Mouse (Mus musculus) kidney, postnatal 0 days (tissue): ENCODE data around the gene Rfwd3. TPM values are rescaled to one million over a fixed set of nuclear protein-coding genes. Genes with fewer than 3 reads are reported as not detected.
A peak's percentile ranks its signal among the peaks of the same experiment; 100 is the strongest.
"Not testable (repeated sequence)": the region's sequence is repeated elsewhere in the genome, so short reads cannot be mapped to it uniquely, and the experiment has no call there.

Experiments used
- ATAC-seq: fragments of 200-750 bp; cut with Nextera tagmentation; replicated peaks from 2 replicates; pipeline ENCODE4 v1.8.0; 2017; ENCODE audit warnings: low read depth, moderate number of reproducible peaks, moderate TSS enrichment, moderate library complexity; ENCODE audit not compliant: low FRiP score
- DNase-seq: peaks from one replicate; pipeline ENCODE4 v3.0.0-alpha.2; 2016; ENCODE audit warnings: low spot score
- H3K27ac ChIP-seq: fragments of 300-500 bp; sonication (generic); 2 replicates; pipeline ENCODE4 v1.5.1; 2014; ENCODE audit warnings: mild to moderate bottlenecking
- H3K27me3 ChIP-seq: fragments of 300-500 bp; sonication (generic); 2 replicates; pipeline ENCODE4 v1.6.1; 2014; ENCODE audit warnings: low read length, mixed read lengths; ENCODE audit not compliant: insufficient read depth
- H3K36me3 ChIP-seq: fragments of 300-500 bp; sonication (generic); 2 replicates; pipeline ENCODE4 v1.6.1; 2014; ENCODE audit warnings: low read length, mixed read lengths; ENCODE audit not compliant: insufficient read depth
- H3K4me1 ChIP-seq: fragments of 300-500 bp; sonication (generic); replicated peaks from 2 replicates; pipeline ENCODE4 v1.6.1; 2014; ENCODE audit warnings: antibody characterized with exemption, low read length, mixed read lengths; ENCODE audit not compliant: insufficient read depth
- H3K4me2 ChIP-seq: fragments of 300-500 bp; sonication (generic); 2 replicates; pipeline ENCODE4 v1.6.1; 2014; ENCODE audit warnings: mild to moderate bottlenecking, low read length, moderate library complexity, mixed read lengths
- H3K4me3 ChIP-seq: fragments of 300-500 bp; sonication (generic); replicated peaks from 2 replicates; pipeline ENCODE4 v1.5.1; 2014; ENCODE audit warnings: low read depth, low read length
- H3K9ac ChIP-seq: fragments of 300-500 bp; sonication (generic); 2 replicates; pipeline ENCODE4 v1.6.1; 2014; ENCODE audit warnings: low read depth, low read length
- H3K9me3 ChIP-seq: fragments of 300-500 bp; sonication (generic); replicated peaks from 2 replicates; pipeline ENCODE4 v1.6.1; 2016; ENCODE audit warnings: low read length, inconsistent platforms, mixed read lengths
- CTCF ChIP-seq: IDR thresholded peaks from 2 replicates; pipeline ENCODE4 v1.5.1; 2016; ENCODE audit warnings: antibody characterized with exemption, low read depth, mild to moderate bottlenecking, moderate library complexity
- WGBS: fragments of 180-500 bp; shearing (Covaris S2); extraction: QIAGEN DNeasy Blood & Tissue Kit; methylation state at CpG from one replicate; pipeline ENCODE4 v1.1.7; 2014; 5-methylcytosine and 5-hydroxymethylcytosine counted together
- polyA plus RNA-seq: library from polyadenylated mRNA; unstranded; fragments of >200 nt; fragmentation: Nextera tagmentation; extraction: Ambion mirVana; gene quantifications from 2 replicates; pipeline ENCODE4 v1.2.1, GENCODE M21; 2015

The Rfwd3 gene
- polyA plus RNA-seq, 1 experiment from 2014 or later = 24.7 TPM

DNA sequence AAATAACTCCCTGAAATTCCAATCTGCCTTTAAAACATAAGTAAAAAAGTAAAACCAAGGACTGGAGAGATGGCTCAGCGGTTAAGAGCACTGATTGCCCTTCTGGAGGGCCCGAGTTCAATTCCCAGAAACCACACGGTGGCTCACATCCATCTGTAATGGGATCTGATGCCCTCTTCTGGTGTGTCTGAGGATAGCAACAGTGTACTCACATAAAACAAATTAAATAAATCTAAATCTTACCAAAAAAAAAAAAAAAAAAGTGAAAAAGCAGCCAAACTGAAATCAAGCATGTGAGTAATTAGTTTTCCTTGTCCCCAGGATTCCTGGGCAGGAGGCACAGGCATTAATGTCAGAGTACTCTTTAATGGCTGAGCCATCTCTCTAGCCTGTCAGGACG, 36.7 kb upstream of the Rfwd3 start:
- TF ChIP-seq CTCF = no peak
- H3K27me3 ChIP-seq = no peaks in the 10 kb centered on the region
- H3K27ac ChIP-seq = no peak overlapping the region
- no peak overlapping the region for H3K9ac ChIP-seq
- no peak overlapping the region for H3K4me2 ChIP-seq
- H3K36me3 ChIP-seq = no peaks in the 10 kb centered on the region
- DNase-seq (no peak), ATAC-seq (no peak)
- WGBS = 78% methylated on average over 4 of the region's 4 CpGs
- H3K4me1 ChIP-seq = 0 out of 2 replicates have a peak, but pooled peaks cover 4% of the 10 kb centered on the region
- H3K9me3 ChIP-seq = no peaks in the 10 kb centered on the region
- H3K4me3 ChIP-seq = no peak overlapping the region

DNA sequence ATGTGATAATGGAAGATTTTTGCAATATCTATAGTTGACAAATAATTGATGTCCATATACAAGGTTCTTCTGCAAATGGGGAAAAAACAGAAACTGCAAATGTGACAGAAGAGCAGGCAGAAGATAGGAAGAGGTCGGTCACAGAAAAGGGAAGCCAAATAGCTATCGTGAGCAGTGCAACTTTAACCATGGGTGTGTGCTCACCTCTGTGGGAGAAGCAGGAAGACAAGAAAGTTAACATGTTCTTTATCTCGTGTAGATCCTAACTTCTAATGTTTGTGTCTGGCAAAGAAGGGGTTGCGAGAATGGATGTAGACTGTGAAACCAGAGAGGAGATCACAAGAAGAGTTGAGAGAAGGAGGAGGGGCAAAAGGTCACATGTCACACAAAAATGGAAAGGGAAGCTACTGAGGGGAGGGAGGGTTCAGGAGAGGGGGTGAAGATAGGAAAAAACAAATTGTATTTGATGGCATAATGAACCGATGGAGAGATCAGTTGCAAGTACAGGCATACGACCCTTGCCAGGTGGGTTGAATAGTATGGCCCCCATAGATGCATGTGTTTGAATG, 25.3 kb upstream of the Rfwd3 start:
- H3K9me3 ChIP-seq = no peaks in the 10 kb centered on the region
- H3K4me3 ChIP-seq = no peak overlapping the region
- DNase-seq (no peak), ATAC-seq (no peak)
- no peaks in the 10 kb centered on the region for H3K4me1 ChIP-seq
- no peaks in the 10 kb centered on the region for H3K27me3 ChIP-seq
- H3K4me2 ChIP-seq = no peak overlapping the region
- H3K9ac ChIP-seq = no peak overlapping the region
- 80% methylated on average over 6 of the region's 6 CpGs for WGBS
- TF ChIP-seq CTCF = no peak
- H3K27ac ChIP-seq = no peak overlapping the region
- H3K36me3 ChIP-seq = no peaks in the 10 kb centered on the region

DNA sequence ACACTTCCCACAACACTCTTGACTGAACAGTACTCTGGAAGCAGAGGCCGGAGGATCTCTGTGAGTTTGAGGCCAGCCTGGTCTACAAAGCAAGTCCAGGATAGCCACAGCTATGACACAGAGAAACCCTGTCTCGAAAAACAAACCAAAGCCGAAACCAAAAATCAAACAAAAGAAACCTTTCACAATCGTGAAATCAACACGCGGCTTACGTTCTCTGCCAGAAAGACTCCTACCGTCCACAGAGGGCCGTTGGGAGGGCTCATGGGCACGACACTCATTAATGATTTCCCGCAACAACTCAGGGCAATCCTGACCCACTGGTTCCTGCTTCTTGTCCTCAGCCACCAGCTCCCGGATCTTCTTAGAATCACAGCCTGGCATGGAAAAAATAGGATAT, 14.7 kb upstream of the Rfwd3 start:
- 88% methylated on average over 12 of the region's 12 CpGs for WGBS
- Histone ChIP-seq H3K27me3 (no peaks in the 10 kb centered on the region), H3K4me3 (no peak overlapping the region), H3K9ac (no peak overlapping the region), H3K9me3 (no peaks in the 10 kb centered on the region), H3K4me2 (no peak overlapping the region), H3K27ac (no peak overlapping the region), H3K36me3 (no peaks in the 10 kb centered on the region), H3K4me1 (no peaks in the 10 kb centered on the region)
- TF ChIP-seq CTCF = no peak
- ATAC-seq (no peak), DNase-seq (no peak)

DNA sequence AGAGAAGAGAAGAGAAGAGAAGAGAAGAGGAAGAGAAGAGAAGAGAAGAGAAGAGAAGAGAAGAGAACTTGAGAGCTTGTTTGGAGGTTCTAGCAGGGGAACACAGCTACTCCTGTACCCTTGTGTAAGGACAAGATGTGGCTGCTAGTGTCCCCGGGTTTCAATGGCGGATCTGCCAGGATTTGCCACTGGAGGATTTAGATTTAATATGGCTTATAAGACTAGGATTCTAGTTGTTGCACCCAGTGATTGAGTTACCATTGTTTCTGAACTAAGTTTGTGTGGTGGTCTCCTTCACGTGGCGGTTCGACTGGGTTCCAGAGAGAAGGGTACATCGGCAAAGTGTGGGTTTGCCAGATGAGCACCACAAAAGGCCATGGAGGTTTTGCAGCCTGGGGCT, 13.9 kb upstream of the Rfwd3 start:
- 95% methylated on average over 6 of the region's 6 CpGs for WGBS

DNA sequence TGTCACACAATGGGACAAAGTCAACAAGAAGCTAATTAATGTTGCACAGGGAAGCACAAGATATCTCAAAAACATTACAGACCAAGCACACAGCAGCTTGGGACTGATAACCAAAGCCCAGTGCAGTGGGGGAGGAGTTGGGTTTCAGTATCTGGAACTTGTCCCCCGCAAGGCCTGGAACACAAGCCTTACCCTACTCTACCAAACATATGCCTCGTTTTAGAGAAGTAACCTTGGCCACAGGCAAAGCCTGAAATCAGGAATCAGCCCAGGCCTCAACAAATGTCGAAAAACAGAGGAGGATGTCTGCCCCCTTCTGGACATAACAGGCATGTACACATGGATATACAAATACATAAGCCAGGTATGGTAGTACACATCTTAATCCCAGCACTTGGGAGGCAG, 12.7 kb upstream of the Rfwd3 start:
- Histone ChIP-seq H3K27ac (no peak overlapping the region), H3K4me2 (no peak overlapping the region), H3K4me1 (no peaks in the 10 kb centered on the region), H3K36me3 (no peaks in the 10 kb centered on the region), H3K4me3 (no peak overlapping the region), H3K27me3 (no peaks in the 10 kb centered on the region), H3K9me3 (no peaks in the 10 kb centered on the region), H3K9ac (no peak overlapping the region)
- no peak for ATAC-seq
- no peak for DNase-seq
- WGBS = 74% methylated on average over 3 of the region's 3 CpGs
- peak; percentile 50; the same call in 1 of the 2 replicates for TF ChIP-seq CTCF

More for the DNA sequence above, 13.9 kb upstream of the Rfwd3 start:
- not testable (repeated sequence) for H3K36me3 ChIP-seq, H3K9ac ChIP-seq, ATAC-seq, H3K9me3 ChIP-seq, H3K4me2 ChIP-seq, H3K4me1 ChIP-seq, H3K27ac ChIP-seq, H3K27me3 ChIP-seq, DNase-seq, H3K4me3 ChIP-seq

DNA sequence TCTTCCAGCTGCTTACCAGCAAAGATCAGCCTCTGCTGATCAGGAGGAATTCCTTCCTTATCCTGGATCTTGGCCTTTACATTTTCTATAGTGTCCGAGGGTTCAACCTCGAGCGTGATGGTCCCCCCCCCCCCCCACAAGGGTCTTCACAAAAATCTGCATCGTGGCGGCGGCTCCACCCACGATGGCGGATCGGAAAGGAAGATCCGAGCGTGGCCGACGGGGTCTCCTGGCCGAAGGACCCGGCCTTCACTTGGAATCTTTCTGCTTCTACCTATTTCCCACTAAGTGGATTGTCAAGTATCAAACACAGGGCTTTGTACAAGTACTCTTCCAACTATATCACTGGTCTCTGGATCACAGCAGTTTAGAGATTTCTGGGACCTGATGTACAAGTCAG, 10.0 kb upstream of the Rfwd3 start:
- not testable (repeated sequence) for H3K9ac ChIP-seq, H3K27me3 ChIP-seq, H3K27ac ChIP-seq, ATAC-seq, H3K36me3 ChIP-seq, H3K4me2 ChIP-seq, DNase-seq, H3K9me3 ChIP-seq, H3K4me3 ChIP-seq, H3K4me1 ChIP-seq
- 92% methylated on average over 15 of the region's 15 CpGs for WGBS
